Mouse (Mus musculus) adrenal gland, adult (tissue): ENCODE measurements around the gene Adat3.

ENCODE experiments used
- DNase-seq, 2 experiments: peaks; one replicate each; pipeline ENCODE4 v3.0.0; 2022 to 2023; ENCODE audit warnings: low spot score in 1 of 2; ENCODE audit not compliant: inconsistent age in 2 of 2

Gene Adat3

DNA sequence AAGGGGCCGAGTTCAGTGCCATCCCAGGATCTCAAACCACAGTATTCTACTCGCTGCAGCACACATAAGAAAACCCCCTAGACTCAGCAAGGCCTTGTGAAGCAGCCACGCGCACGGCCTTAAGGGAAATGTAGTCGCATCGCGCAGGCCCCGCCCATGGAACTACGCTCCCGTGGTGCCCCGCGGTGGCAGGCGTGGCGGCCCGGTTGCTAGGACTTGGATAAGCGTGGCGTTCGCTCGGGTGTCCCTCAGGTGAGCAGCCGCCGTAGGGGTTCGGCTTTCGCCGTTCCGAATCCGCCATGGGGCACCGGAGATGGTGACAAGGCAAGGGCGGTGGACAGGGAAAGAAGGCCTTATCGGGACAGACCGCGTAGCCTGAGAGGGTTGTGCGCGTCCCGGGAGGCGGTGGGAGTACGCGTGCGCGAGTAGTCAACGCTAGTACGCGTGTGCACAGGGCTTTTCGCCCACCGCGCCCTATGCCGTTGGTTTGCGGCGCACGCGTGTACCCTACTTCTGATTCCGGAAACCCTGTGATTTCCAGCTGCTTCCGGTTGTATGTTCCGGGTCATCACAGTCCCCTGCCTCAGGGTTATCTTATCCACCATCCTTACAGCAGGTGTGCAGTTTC lies at the start of gene Adat3, which contains the start of gene Scamp4:
Gene Adat3, plus strand, starts transcription at position 183 of the 628 bp plus-strand sequence.
Gene Scamp4, plus strand, starts transcription at position 175 of the 628 bp plus-strand sequence.
- peak; percentile 95 to 99 for DNase-seq

DNA sequence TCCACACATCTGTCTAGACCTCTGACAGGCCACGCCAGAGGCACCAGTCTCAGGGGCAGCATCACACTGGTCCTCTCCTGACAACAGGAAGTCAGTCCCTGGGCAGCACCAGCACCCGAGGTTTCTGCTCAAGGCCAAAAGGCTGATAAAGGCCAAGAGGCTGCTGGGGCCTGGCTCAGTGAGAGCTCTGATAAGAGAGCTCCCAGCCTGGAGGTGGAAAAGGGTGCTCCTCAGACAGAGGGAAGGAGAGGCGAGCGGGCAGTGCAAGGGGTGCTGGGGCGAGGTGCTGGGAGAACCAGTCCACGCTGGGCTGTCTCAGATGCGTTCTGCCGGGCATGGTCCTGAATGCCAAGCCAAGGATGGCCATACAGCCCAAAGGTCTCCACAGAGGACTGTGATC lies 49.1 kb upstream of the Adat3 start:
- DNase-seq = peak; percentile 65 to 72

DNA sequence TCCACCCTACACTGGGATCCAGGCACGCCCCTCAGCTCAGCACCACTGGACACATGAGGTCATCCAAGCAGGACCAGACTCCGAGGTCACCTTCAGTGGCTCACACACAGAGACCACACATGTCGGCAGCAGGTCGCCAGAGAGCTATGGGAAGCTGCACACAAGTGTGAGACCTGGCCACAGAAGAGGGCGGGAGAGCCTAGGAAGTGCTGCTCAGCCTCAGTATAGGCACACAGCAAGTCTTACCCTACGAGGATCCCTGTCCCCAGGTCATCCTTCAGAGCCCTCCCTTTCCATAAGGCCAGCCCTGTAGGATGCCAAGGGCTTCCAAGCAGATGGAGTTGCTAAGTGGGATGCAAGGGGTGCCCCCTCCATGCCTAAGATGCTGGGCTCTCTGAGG lies 48.7 kb upstream of the Adat3 start:
- DNase-seq = no peak

DNA sequence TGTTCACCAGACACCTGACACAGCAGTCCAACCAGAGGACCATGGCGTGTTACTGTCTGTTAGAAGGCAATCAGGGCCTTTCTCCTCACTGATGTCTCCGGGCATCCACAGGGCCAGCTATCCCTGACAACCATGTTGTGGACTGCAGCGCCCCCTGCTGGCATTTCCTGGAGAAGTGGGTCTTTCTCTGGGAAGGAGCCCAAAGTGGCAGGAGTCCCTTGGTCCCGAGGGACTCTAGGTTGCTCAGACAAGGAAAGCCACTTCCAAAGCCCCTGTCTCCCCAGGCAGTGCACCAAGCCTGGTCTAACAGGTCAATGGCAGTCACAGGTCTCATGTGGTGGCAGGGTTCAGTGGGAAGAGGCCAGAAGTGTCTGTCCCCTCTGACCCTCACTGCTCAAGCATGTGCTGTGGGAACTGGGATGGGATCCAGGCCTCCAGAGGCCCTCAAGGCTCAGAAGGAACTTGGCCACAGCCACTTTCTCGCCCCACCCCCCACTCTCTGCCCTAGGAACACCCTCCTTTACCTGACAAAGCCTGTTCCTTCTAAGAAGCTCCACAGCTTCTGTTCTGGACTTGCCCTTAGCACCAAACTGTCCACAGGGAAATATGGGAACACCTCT lies 45.2 kb upstream of the Adat3 start:
- peak; percentile 86 to 95 for DNase-seq

DNA sequence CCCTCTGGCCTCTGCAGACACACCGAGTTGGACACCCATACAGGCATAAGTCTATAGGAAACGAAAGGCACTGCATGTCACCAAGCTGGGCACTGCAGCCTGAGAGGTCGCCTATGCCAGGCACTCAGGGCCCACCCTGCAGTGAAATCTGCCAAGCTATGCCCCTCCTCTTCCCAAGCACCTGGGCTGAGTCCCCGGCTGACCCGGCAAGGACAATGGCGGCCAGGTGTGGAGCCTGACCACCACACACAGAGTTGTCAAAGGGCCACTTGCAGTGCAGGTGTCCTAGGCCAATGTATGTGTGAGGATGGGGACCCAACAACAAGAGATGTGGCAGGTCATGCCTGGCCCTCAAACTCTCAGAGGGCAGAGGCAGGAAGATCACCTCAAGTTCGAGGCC lies 43.2 kb upstream of the Adat3 start:
- no peak for DNase-seq

DNA sequence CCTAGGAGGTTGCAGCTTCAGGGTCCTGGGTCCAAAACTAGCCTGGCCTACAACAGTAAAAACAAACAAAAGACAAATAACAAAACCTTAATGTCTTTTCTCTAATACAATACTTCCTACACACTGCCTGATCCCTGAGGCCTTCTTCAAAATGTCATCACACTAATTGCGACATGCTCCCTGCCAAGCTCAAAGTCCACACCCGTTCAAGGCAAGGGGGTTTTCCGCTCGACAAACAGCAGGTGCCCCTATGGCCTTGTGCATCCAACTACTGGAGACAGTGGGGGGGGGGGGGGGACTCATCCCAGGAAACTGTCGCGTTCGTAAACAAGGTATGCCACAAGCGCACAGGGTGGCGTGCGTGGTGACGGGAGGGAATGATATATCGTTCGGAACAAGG lies 42.1 kb upstream of the Adat3 start:
- no peak for DNase-seq

DNA sequence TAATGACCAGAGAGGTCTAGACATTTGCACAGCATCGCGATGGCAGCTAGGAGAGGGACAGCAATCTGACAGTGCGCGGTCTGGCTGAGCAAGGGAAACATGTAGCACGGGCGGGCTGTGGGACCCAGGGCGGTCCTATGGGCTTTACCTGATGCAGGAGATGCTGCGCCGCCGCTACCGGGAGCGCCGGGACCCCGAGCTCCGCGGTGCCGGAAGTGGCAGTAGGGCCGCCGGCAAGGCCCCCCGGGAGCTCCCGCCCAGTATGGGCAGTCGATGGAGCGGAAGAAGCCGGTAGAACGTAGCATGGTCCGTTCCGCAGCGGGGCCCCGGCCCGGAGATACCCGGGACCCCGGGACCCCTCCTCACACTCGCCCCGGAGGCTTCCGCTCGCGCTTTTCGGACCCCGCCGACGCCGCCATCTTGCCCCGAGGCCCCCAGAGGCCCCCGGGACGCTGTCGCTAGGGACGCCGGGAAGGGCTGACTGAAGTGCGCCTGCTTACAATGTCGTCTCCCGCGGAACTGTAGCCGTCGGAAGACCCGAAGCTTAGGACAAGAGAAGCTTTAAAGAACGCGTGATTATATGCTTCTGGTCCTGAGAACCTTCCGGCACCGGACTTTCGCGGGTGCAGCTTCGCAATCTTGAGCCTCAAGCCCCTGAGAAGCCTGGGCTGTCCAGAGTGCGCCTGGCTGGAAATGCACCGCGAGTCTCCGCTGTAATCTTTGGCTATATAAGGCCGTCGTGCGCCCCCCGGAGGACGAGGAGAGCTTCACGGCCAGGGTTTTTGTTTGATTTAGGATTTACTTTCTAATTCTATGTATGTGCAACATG lies 41.4 kb upstream of the Adat3 start, which contains the start of gene Rexo1:
Gene Rexo1, minus strand, starts transcription at position 445 of the 829 bp plus-strand sequence.
- DNase-seq = peak; percentile 93 to 99

DNA sequence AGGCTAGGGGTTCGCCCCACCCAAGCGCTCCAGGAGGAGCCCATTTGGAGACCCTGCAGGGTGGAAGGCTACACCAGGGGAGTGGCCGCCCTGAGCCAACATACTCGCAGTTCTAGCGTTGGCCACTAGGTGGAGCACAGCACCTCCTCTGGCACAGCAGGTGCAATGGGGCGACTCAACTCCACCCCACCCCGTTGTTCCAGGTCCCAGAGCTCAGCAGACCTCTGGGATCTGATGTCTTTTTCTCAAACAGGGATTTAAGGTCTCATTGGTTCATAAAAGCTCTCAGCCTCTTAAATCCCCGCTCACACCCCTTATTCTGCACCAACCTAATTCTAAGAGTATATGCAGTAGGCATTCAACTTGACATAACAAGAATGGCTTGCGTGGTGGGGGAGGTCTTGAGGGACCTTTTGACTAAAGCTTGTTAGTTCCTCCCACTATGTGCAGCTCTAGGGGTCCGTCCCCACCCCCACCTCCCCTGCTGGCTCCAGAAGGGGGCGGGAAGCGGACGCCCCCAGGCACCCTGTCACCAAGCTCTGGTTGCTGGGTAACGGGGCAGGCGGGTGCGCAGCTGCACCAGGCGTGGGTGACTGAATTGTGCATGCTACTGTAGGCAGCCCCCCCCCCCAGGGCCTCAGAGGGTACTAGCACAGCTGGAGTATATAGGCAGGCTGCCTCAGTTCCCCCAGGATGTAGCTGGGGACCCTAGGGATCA lies 36.1 kb upstream of the Adat3 start:
- peak; percentile 83 to 95 for DNase-seq

DNA sequence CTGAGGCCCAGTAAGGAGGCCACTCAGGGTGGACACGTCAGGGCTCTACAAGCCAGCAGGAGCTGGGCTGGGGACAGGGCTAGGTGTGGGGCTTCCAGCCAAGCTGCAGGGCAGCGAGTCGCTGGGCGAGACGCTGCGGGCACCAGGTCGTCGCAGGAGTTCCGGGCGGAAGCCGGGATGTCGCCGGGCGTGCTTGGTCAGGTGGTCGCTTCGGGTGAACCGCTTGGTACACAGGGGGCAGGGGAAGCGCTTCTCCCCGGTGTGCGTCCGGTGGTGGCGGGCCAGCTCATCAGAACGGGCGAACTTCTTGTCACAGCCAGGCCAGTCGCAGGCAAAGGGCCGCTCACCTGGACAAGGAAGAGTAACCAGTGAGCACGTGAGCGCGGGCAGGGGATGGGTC lies 33.8 kb upstream of the Adat3 start:
- DNase-seq = no peak

DNA sequence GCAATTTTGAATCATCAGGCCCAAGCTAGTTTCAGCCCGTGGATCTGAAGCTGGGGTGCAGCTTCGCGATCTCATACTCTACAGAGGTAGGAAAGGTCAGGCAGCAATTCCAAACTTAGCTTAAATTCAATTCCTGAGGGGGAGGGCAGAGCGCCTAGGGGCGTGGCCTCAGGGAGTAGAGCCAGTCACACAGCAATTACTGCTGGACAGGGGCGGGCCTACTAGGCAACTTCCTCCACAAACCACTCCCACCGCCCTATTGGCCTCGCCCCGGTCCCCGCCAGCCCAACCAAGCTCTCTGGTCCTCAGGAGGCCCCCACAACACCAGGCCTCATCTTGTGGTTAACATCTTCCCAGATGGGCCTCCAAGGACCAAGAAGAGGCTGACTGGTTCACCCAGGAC lies 33.0 kb upstream of the Adat3 start:
- DNase-seq = peak; percentile 74 to 81

DNA sequence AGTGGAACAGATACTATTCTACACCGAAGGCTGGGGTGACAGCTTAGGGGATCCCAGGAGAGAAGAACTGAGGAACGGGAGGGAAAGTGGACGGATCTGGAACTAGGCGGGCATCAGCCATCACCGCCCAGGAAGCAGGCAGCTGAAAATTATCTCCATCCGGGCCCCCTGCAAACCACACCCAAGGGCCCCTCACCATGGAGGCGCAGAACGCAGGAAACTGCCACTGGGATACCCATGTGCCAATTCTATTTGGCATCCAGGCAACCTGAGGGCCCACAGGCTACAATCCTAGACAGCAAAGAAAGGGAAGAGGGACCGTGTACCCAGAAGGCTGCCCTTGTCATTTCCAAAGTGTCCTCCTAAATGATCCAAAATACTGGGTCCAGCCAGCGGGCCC lies 32.3 kb upstream of the Adat3 start:
- no peak for DNase-seq

DNA sequence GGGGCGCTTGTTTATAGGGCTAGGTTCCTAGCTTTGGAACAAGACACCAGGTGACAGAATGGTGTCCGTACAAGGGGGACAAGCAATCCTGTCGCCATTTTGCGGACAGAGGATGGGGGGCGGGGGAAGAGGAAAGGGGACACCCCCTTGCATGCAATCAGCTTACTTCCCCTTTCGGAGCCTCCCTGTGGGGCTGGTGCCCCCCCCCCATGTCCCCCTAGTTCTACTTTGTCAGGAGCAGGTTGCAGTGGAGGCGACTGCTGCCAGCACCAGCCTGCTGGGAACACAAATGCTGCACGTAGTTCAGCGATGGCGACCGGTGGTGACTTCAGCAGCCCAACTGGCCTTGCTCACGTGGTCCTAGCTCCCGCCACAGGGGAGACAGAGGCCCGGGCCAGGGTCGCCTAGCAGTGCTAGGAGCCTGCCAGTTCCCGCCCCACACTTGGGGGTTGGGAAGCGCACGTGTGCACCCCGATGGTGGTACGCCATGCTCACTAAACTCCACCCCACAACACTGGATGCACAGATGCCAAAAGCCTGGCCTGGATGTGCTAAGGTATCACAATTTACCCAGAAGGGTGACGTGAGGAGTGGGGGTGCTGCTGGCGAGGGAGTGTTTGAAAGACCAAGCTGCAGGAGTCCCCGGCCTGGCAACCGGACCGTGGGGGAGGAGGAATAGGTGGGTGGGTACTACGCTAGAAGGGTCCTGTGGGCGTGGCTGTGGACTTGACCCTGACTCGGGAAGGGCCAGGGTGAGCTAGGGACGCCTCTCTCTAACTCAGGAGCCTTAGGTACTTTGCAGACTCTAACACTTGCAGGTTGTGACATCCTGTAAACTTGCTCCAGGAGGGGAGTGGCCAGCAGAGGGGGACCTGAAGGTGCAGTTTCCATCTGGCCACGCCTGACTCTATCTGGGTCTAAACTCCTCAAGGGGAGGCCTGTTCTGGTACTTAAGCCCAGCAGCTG lies 31.5 kb upstream of the Adat3 start:
- DNase-seq = no peak

DNA sequence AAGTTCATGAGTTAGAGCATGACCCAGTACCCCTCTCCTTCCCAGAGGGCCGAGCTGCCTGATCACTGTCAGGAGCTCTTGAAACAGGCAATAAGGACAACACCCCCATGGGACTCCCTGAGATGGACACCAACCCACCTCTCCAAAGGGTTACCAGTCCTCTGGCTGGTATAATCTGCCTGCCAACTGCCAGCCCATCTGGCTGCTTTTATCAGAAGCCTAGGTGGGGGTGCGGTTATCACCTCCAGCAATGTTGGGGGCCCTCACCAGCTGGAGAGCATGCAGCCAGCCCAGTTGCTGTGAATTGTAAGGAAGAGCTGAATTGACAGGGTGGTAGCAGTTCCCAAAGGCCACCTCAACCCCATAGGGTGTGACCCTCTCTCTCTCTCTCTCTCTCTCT lies 30.2 kb upstream of the Adat3 start:
- no peak for DNase-seq

DNA sequence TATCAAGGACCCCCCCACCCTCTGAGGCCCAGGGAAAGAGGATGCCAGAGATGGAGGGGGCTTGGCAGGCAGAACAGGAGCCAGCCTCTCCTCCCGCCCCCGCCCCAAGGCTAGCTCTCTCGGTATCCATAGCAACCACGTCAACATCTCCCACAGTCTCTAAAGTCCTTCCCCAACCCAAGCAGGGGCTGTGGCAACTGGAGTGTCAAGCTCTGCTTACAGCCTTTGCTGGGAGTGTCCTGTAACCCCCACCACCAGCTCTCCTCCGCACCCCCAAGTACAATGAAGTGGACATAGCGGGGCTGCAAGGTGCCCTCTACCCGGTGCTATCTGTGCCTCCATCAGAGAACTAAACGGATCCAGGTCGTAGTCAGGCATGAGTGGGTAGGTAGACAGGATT lies 28.7 kb upstream of the Adat3 start:
- DNase-seq = no peak

DNA sequence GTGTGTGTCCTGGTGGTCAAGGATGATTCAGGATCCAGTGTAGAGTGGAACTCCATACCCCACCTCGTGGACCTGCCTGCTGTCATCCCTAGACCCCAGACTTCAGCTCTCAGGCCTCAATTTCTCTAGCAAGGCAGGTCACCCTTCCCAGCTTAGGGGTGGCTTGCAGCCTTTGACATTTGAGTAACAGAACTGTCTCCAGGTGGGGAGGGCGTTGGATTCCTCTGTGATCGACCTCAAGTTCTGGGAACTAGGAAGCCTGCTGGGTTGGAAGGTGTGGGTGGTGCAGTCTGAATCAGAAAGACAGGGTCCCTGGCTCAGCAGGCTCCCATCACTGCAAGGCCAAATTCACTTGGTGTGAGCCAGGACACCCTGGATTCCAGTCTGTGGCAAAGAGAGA lies 27.8 kb upstream of the Adat3 start:
- no peak for DNase-seq

DNA sequence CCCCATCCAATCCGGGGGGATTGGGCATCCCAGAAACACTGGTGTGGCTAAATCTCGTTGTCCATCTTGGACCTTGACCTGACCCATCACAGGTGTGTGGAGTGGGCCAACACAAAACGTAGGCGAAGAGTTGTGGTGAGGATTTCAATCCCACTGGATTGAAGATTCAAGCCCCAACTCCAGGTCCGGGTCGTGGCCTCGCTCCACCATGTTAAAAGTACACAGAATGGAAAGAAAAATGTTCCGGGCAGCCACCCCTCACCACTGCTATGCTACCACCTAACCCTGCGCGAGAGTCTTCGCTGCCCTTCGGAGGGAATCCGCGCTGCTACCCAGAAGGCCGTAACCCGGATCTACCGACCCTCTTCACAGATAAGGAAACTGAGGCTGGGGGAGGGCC lies 26.8 kb upstream of the Adat3 start:
- DNase-seq = no peak

DNA sequence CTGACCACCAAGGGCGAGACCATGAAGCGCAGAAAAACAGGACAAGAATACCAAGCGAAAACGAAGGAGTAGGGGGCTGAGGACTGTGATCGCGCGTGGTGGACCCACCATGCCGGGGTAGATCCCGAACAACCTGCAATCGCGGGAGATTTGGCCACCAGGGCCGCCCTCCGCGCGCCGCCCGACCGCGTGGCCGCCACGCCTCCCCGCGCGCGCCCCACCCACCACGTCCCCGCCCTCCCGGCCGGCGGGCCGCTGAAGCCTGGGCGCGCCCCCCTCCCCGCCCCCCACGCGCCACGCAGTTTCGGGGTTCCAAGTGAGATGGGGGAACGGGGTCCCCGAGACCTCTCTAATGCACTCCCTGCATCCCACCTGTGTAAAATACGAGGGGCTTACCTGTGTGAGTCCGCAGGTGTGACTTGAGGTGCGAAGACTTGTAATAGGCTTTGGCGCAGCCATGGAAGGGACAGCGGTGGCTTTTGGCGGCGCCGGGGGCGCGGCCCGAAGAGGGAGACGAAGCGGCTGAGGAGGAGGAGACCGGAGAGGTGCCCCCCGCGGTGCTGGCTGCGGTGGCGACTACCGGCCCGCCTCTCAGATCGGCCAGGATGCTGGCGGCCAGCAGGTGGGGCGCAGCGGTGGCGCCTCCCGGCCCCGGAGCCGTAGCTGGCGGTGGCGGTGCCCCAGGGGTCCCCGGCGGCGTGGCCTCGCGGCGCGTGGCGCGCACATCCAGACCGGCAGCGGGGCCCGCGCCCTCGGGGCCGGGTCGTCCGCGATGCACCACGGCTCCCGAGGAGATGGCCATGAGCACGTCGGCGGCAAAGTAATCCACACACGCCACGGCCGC lies 26.1 kb upstream of the Adat3 start:
- DNase-seq = peak; percentile 74 to 86

DNA sequence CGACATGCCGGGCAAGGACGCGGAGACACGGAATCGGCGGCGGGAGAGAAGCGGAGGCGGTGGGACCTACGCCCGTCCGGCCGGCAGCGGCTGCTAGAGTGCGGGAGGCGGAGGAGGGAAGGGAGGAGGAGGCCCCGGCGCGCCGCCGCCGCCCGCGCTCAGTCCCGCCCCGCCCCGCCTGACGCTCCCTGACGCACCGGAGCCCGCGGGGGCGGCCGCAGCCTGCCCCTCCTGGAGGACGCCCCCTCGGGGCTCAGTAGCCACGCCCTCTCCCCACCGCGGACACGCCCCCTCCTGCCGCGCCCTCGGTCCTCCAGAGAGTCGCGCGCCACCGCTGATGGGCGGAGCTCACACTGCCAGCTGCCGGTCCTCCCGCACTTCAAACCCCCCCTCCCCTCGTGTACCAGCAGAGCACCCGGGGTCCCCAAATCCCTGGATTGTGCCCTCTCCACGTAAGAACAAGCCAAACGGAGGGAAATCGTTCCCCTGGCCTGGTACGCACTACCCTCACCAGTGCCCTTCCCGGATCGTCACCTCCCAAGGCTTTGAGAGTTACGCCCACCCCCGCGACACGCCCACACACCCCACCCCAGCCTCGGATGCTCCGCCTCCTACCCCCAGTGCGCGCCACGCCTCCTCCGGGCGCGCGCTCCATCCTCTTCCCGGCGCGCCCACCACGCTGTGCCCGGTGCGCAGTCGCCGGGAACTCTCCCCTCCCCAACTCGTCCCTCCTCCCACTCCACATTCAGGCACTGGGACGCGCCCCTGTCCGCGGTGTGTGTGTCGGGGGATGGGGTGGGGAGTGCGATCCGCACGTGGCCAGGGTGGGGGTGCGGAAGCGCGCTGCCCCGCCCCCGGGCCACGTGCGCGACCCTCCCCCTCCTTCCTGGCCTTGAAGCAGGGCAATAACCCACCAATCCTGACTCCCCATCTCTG lies 25.2 kb upstream of the Adat3 start, which contains the start of gene Klf16:
Gene Klf16, minus strand, starts transcription at position 127 of the 936 bp plus-strand sequence.
- DNase-seq = peak; percentile 100
